Mouse (Mus musculus): ENCODE measurements at regions not wholly inside any gene's neighbourhood (a gene's known extent, or its start where the extent isn't known, plus 50 kb on each side); places are given as distances from the start of the nearest gene placed in this dataset.

- in situ Hi-C loops (cut with MboI, MseI) = no loop called here
Measured at GRCm38 (mm10) chr2:166408806-166409205, 253.3 kb upstream of the Sulf2 start.

GRCm38 (mm10) chr2:166408009-166408408, 252.5 kb upstream of the Sulf2 start:
- in situ Hi-C loops (cut with MboI, MseI) = no loop called here

GRCm38 (mm10) chr2:166406826-166407225, 251.4 kb upstream of the Sulf2 start:
- in situ Hi-C loops (cut with MboI, MseI) = no loop called here

- in situ Hi-C loops (cut with MboI, MseI) = no loop called here
Measured at GRCm38 (mm10) chr2:166403319-166403718, 247.9 kb upstream of the Sulf2 start.

- in situ Hi-C loops (cut with MboI, MseI) = no loop called here
Measured at GRCm38 (mm10) chr2:166401860-166402259, 246.4 kb upstream of the Sulf2 start.

- in situ Hi-C loops (cut with MboI, MseI) = no loop called here
Measured at GRCm38 (mm10) chr2:166400304-166400703, 244.8 kb upstream of the Sulf2 start.

GRCm38 (mm10) chr2:166399140-166399830, 243.8 kb upstream of the Sulf2 start:
- in situ Hi-C loops (cut with MboI, MseI) = no loop called here

- in situ Hi-C loops (cut with MboI, MseI) = no loop called here
Measured at GRCm38 (mm10) chr2:166398774-166399139, 243.3 kb upstream of the Sulf2 start.

- in situ Hi-C loops (cut with MboI, MseI) = no loop called here
Measured at GRCm38 (mm10) chr2:166398156-166398555, 242.7 kb upstream of the Sulf2 start.

- in situ Hi-C loops (cut with MboI, MseI) = no loop called here
Measured at GRCm38 (mm10) chr2:166394666-166395065, 239.2 kb upstream of the Sulf2 start.

- in situ Hi-C loops (cut with MboI, MseI) = no loop called here
Measured at GRCm38 (mm10) chr2:166391176-166391575, 235.7 kb upstream of the Sulf2 start.

- in situ Hi-C loops (cut with MboI, MseI) = no loop called here
Measured at GRCm38 (mm10) chr2:166388050-166388449, 232.6 kb upstream of the Sulf2 start.

GRCm38 (mm10) chr2:166386817-166387216, 231.4 kb upstream of the Sulf2 start:
- in situ Hi-C loops (cut with MboI, MseI) = no loop called here

GRCm38 (mm10) chr2:166384583-166384982, 229.1 kb upstream of the Sulf2 start:
- in situ Hi-C loops (cut with MboI, MseI) = no loop called here

- in situ Hi-C loops (cut with MboI, MseI) = no loop called here
Measured at GRCm38 (mm10) chr2:166383356-166383755, 227.9 kb upstream of the Sulf2 start.

- in situ Hi-C loops (cut with MboI, MseI) = no loop called here
Measured at GRCm38 (mm10) chr2:166382180-166382579, 226.7 kb upstream of the Sulf2 start.

GRCm38 (mm10) chr2:166380854-166381253, 225.4 kb upstream of the Sulf2 start:
- in situ Hi-C loops (cut with MboI, MseI) = no loop called here

- in situ Hi-C loops (cut with MboI, MseI) = no loop called here
Measured at GRCm38 (mm10) chr2:166378325-166378724, 222.9 kb upstream of the Sulf2 start.

- in situ Hi-C loops (cut with MboI, MseI) = no loop called here
Measured at GRCm38 (mm10) chr2:166377329-166377728, 221.9 kb upstream of the Sulf2 start.

- in situ Hi-C loops (cut with MboI, MseI) = no loop called here
Measured at GRCm38 (mm10) chr2:166375639-166376038, 220.2 kb upstream of the Sulf2 start.

GRCm38 (mm10) chr2:166370776-166371175, 215.3 kb upstream of the Sulf2 start:
- in situ Hi-C loops (cut with MboI, MseI) = no loop called here

GRCm38 (mm10) chr2:166361645-166362044, 206.2 kb upstream of the Sulf2 start:
- in situ Hi-C loops (cut with MboI, MseI) = no loop called here

GRCm38 (mm10) chr2:166360786-166361185, 205.3 kb upstream of the Sulf2 start:
- in situ Hi-C loops (cut with MboI, MseI) = no loop called here

GRCm38 (mm10) chr2:166359995-166360394, 204.5 kb upstream of the Sulf2 start:
- in situ Hi-C loops (cut with MboI, MseI) = loop anchor here in 1 of 2 experiments (10.0 kb wide), 1 partner anchor 625 kb away; no protein-coding TSS in a partner anchor
